Mouse (Mus musculus): Measurements from ENCODE around the gene Pcna.

GRCm38 (mm10) chr2:132262175-132262574, 9.1 kb upstream of the Pcna start:
- TF ChIP-seq POLR2A (IDR thresholded peaks at IDR 0.05; ENCODE audit: insufficient read depth, low read depth, low read length) = no peak
- no peak for TF ChIP-seq CTCF (IDR thresholded peaks at IDR 0.05; ENCODE audit: insufficient read depth, low read depth, low read length)

Data from olfactory bulb, adult 2 months (tissue).